Mouse (Mus musculus) erythroblast, embryonic 14.5 days (primary cell): ENCODE data around the gene Zranb3.

Experiments used
- GATA1 ChIP-seq: IDR thresholded peaks from 2 replicates; pipeline ENCODE4 v1.6.1; 2012; ENCODE audit warnings: low read length, inconsistent platforms, mixed read lengths
- TAL1 ChIP-seq: IDR thresholded peaks from 3 replicates; pipeline ENCODE4 v1.6.1; 2012; ENCODE audit warnings: low read length, inconsistent platforms, mixed read lengths

GRCm38 (mm10) chr1:127904774-127905385 is 198.0 kb downstream of the Zranb3 start:
- TF ChIP-seq GATA1 (no peak), TAL1 (no peak)
